Mouse (Mus musculus) c-Kit-negative CD71-positive TER-119-positive erythroid progenitor cells, embryonic 14.5 days (primary cell): ENCODE results near the gene Mat2b.

Experiments used
- DNase-seq: peaks from one replicate; pipeline ENCODE4 v3.0.0-alpha.2; 2013; ENCODE audit warnings: low read depth, low spot score

The Mat2b gene

DNA sequence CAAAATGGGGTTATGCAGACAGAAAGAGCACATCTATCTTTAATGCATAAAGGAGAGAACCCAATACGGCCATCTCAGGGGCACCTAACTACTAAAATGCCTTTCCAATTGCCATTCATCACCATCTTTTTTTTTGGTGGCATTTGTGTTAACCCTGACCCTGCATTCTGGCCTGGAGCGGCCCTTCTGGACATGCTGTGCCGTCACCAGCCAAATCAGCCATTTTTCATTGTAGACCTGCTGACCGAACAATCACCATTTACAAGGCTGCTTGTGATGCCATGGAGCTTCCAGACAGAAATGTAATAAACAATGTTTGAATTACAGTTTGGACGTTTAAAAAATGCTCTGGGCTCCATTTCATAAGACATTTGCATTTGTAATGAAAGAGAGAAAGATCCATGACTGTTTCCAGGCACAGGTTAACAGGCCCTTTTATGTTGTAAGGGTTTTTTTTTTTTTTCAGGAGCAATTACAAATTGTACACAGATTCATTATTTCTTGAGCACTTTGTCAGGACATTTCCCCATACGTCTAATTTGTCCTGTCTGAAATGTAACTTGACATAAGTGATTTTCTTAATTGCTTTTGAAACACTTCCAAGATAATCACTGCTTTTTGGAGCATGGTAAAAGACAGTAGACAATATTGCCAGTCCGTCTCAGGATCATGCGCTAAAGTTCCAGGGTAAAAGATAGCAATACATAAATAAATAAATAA lies 45.1 kb downstream of the Mat2b start:
- no peak for DNase-seq

- no peak for DNase-seq
Measured at GRCm38 (mm10) chr11:40647246-40647645, 47.8 kb downstream of the Mat2b start.
